22 mouse cellular contexts compared by ENCODE assay signal in the genomic region with DNA sequence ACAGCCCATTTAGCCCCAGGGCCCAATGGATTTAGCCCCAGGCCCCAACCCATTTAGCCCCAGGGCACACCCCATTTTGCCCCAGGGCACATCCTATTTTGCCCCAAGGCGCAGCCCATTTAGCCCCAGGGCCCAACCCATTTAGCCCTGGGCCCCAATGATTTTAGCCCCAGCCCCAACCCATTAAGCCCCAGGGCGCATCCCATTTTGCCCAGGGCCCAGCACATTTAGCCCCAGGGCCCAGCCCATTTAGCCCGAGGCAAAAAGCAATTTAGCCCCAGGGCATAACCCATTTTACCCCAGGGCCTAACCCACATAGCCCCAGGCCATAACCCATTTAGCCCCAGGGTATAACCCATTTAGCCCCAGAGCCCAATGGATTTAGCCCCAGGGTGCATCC. TPM values are rescaled to one million over a fixed set of nuclear protein-coding genes. Genes with fewer than 3 reads are reported as not detected.
ATAC-seq lines count a peak whose summit lies in the region.
"Not testable (repeated sequence)": the region's sequence is repeated elsewhere in the genome, so short reads cannot be mapped to it uniquely, and the experiment has no call there.
"Had no signal": no experiment of that assay in that cellular context is flagged by ENCODE, and none has a peak within 500 bp of the region (broad histone marks: within the 10 kb centered on the region; RNA-seq: fewer than 3 reads in every experiment).

No protein-coding gene starts in this region.

- not testable (repeated sequence) for H3K4me3 ChIP-seq in heart, embryonic 12.5 days; kidney, embryonic 16.5 days (ENCODE audit: low read length); lung, embryonic 16.5 days (ENCODE audit: low read length); stomach, embryonic 16.5 days (replicated peaks; ENCODE audit: low read length)

- not testable (repeated sequence) for H3K9ac ChIP-seq in heart, embryonic 12.5 days; kidney, embryonic 16.5 days (replicated peaks; ENCODE audit: low read length); lung, embryonic 16.5 days (ENCODE audit: low read length); stomach, embryonic 16.5 days (ENCODE audit: low read length)

- not testable (repeated sequence) for H3K27ac ChIP-seq in heart, embryonic 12.5 days (ENCODE audit: poor library complexity, severe bottlenecking); kidney, embryonic 16.5 days (ENCODE audit: low read length); lung, embryonic 16.5 days (ENCODE audit: low read length); stomach, embryonic 16.5 days (ENCODE audit: low read length)

- not testable (repeated sequence) for H3K36me3 ChIP-seq in heart, embryonic 12.5 days; kidney, embryonic 16.5 days (ENCODE audit: insufficient read depth, low read length); lung, embryonic 16.5 days (ENCODE audit: control insufficient read depth, insufficient read depth, low read length); stomach, embryonic 16.5 days (ENCODE audit: control insufficient read depth, insufficient read depth, low read length)

- peaks cover 66% of the 10 kb centered on the region for H3K9me3 ChIP-seq in heart, embryonic 12.5 days (replicated peaks)
- peaks cover 65% of the 10 kb centered on the region for H3K9me3 ChIP-seq in kidney, embryonic 16.5 days (ENCODE audit: low read length)
- peaks cover 46% of the 10 kb centered on the region for H3K9me3 ChIP-seq in lung, embryonic 16.5 days (ENCODE audit: control insufficient read depth, low read length)
- peaks cover 48% of the 10 kb centered on the region for H3K9me3 ChIP-seq in stomach, embryonic 16.5 days (replicated peaks; ENCODE audit: control insufficient read depth, low read length)

- not testable (repeated sequence) for H3K4me1 ChIP-seq in heart, embryonic 12.5 days (replicated peaks); kidney, embryonic 16.5 days (ENCODE audit: insufficient read depth, low read length); lung, embryonic 16.5 days (replicated peaks; ENCODE audit: control insufficient read depth, insufficient read depth, low read length); stomach, embryonic 16.5 days (ENCODE audit: control insufficient read depth, insufficient read depth, low read length)

- H3K4me2 ChIP-seq in heart, embryonic 12.5 days; kidney, embryonic 16.5 days (replicated peaks; ENCODE audit: low read depth, low read length); lung, embryonic 16.5 days (ENCODE audit: low read depth, low read length); stomach, embryonic 16.5 days (ENCODE audit: low read depth, low read length): not testable (repeated sequence)

- WGBS in heart, embryonic 12.5 days = 82% methylated on average over 3 of the region's 3 CpGs
- WGBS in kidney, embryonic 16.5 days = 89% methylated on average over 3 of the region's 3 CpGs
- 88% methylated on average over 3 of the region's 3 CpGs for WGBS in lung, embryonic 16.5 days
- WGBS in stomach, embryonic 16.5 days = 93% methylated on average over 3 of the region's 3 CpGs

- not testable (repeated sequence) for H3K27me3 ChIP-seq in heart, embryonic 12.5 days (replicated peaks); kidney, embryonic 16.5 days (ENCODE audit: insufficient read depth, low read length); lung, embryonic 16.5 days (ENCODE audit: control insufficient read depth, insufficient read depth, low read depth, low read length); stomach, embryonic 16.5 days (ENCODE audit: control insufficient read depth, insufficient read depth, low read length)

- ATAC-seq in erythroid progenitor cell, adult 5-6 weeks (replicated peaks; ENCODE audit: low FRiP score, poor library complexity, severe bottlenecking) = 0 out of 2 replicates have a peak, but pooled peaks have one; percentile 35
- ATAC-seq in heart, embryonic 12.5 days (ENCODE audit: insufficient number of reproducible peaks, low FRiP score) = 0 out of 2 replicates have a peak, but pooled peaks have one; percentile 10
- 0 out of 2 replicates have a peak, but pooled peaks have one; percentile 50 for ATAC-seq in kidney, embryonic 16.5 days (ENCODE audit: low FRiP score, low TSS enrichment)
- peak; percentile 37; the same call in 1 of the 2 replicates for ATAC-seq in lung, embryonic 16.5 days (ENCODE audit: low read depth)
- ATAC-seq in stomach, embryonic 16.5 days (ENCODE audit: insufficient read depth, low FRiP score) = peak; percentile 34; the same call in 1 of the 2 replicates

RNA-seq across cellular contexts. Expression of a gene that starts 24.2 kb away (rescaled TPM):
- total RNA-seq in erythroid progenitor cell, adult 5-6 weeks (2015; ENCODE audit: low replicate concordance) = not detected in 2 replicates
- not detected in 2 replicates for total RNA-seq in erythroid progenitor cell, adult 5-6 weeks (2017; ENCODE audit: low replicate concordance)
- polyA plus RNA-seq in heart, embryonic 12.5 days (2016; fragmentation: Nextera tagmentation; extraction: Ambion mirVana) = not detected in 2 replicates
- not detected in 2 replicates for polyA plus RNA-seq in kidney, embryonic 16.5 days (2015; fragmentation: Nextera tagmentation; extraction: Ambion mirVana)
- polyA plus RNA-seq in lung, embryonic 16.5 days (2015; fragmentation: Nextera tagmentation; extraction: Ambion mirVana) = not detected in 2 replicates
- not detected in 2 replicates for polyA plus RNA-seq in stomach, embryonic 16.5 days (2015; fragmentation: Nextera tagmentation; extraction: Ambion mirVana)
- total RNA-seq: adrenal gland, adult 18-20 months; adrenal gland, adult 8-10 months; adrenal gland, postnatal 14 days; adrenal gland, postnatal 36 days; ES-E14; forebrain, postnatal 0 days; MEL had no signal
- polyA plus RNA-seq: activated CD4-positive, CD25-positive, alpha-beta regulatory T cell, adult 4 months; C2C12; cerebellum, adult 2 months; cortical plate, adult 2 months; embryonic facial prominence, embryonic 10.5 days; embryonic facial prominence, embryonic 12.5 days; embryonic facial prominence, embryonic 14.5 days; forebrain, embryonic 10.5 days; forebrain, embryonic 13.5 days; forebrain, embryonic 15.5 days; forebrain, postnatal 0 days had no signal
